Mouse (Mus musculus) natural killer cell, adult 2 months (primary cell): ENCODE measurements at regions not wholly inside any gene's neighbourhood (a gene's known extent, or its start where the extent isn't known, plus 50 kb on each side); places are given as distances from the start of the nearest gene placed in this dataset.

Experiments
- DNase-seq, 2 experiments: peaks; one replicate each; pipeline ENCODE4 v3.0.0; 2022; ENCODE audit warnings: low spot score in 2 of 2

DNA sequence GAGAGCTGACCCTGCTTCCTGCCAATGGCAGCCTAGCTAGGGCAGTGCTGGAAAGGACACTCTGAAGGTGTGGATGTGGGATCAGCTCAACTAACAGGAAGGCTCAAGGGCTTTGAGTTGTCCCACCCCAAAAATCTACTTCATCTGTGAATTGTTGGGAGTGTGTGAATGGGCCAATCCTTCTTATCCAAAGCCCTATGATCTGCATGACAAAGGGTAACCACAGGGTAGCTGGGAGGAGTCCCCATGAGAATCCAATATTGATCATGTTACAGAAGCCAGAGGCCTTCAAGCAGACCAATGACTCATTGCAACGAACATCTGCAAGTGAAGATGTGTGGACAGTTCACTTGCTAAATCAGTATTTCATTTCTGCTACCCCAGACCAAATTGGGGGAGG, 51.1 kb upstream of the Adra1b start:
- no peak for DNase-seq

GRCm38 (mm10) chr11:43958241-43958975, 57.4 kb upstream of the Adra1b start:
- no peak for DNase-seq

DNA sequence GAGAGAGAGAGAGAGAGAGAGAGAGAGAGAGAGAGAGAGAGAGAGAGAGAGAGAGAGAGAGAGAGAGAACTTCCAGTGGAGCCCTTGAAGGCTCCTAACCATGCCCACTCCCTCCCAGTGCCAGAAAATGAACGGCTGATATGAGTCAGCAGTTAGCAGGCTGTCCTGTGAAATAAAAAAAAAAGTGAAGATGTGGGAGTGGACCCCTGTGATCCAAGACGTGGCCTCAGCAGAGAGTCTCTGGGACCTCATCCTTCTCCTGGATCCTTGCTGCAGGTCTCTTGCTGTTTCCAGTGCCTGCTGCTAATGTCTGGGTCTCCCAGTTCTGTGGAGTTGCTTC, 57.9 kb upstream of the Adra1b start:
- no peak for DNase-seq

- DNase-seq, result no peak
These were observed 59.5 kb upstream of the Adra1b start for GRCm38 (mm10) chr11:43960348-43961105.

- DNase-seq, result no peak
These were observed 60.5 kb upstream of the Adra1b start for GRCm38 (mm10) chr11:43961398-43962070.

GRCm38 (mm10) chr11:43967764-43968163, 66.8 kb upstream of the Adra1b start:
- no peak for DNase-seq

DNA sequence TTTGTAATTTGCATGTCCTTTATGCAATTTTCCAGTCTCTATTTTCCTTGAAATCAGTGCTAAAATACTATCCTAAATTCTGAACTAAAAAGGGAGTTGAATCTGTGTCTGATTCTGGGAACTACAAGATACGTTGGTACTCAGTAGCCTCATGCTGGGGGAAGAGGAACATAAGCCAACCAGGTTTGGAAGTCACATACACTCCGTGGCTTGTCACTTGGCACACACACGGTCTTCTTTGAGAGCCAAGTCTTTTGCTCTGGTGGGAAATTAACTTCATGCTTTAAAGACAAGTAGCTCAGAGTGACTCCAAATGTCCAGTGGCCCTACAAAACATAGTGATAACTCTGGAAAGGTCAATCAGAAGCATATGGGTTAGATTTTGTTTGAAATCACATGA, 70.9 kb upstream of the Adra1b start:
- DNase-seq, result no peak

DNA sequence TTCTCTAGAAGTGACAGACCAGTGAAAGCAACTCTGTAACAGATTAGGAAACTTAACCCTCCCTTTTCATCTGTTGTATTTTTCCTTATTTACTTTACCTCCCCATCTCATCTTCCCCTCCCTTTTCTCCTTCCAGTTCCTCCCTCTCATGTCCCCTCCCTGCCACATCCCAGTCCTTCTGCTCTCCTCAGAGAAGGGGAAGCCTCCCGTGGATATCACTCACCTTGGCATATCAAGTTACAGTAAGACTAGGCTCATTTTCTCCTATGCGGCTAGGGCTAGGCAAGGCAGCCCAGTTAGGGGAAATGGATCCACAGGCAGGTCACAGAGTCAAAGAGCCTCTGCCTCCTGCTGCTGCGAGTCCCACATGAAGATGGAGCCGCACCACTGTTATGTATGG, 75.0 kb upstream of the Adra1b start:
- DNase-seq, result no peak

- no peak for DNase-seq
These were observed 78.4 kb upstream of the Adra1b start for GRCm38 (mm10) chr11:43979406-43979805.

DNA sequence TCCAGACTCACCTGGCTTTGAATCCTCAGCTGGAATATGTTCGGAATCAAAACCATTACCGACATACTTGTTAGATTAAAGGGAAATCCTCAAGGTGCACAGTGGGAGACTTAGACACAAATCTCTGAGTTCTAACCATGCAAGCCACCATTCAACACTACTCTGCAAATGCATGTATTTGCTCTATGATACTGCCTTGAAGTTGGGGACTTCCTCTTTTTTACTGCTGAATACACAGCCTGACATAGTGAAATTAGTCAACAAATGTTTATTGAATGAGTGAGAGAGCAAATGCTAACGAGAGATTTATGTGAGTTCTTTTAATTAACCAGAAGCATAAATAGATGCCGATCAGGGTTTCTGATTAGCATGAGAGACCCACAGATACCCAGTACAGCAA, 79.4 kb upstream of the Adra1b start:
- DNase-seq, result no peak

GRCm38 (mm10) chr11:43989911-43990430, 89.0 kb upstream of the Adra1b start:
- no peak for DNase-seq

DNA sequence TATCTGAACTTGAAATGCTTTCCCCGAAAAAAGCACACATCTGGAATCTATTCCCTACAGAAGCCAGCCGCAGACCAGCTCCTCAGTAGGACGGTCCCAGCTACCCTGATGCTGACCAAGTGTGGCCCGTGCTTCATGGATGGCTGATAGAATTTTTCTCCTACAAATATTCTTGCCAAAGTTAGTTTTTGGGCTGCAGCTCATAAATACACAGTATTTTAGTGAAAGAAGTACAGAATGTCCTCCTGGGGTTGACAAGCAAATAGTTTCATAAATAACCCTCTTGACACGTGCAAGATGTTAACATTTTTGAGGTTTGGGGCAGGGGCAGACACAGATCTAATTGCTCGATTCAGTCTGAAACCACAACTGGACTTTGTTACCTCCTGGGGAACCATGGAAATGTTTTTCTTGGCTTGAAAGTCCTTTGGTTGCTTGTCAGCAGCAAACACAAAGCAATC, 91.0 kb upstream of the Adra1b start:
- no peak for DNase-seq

DNA sequence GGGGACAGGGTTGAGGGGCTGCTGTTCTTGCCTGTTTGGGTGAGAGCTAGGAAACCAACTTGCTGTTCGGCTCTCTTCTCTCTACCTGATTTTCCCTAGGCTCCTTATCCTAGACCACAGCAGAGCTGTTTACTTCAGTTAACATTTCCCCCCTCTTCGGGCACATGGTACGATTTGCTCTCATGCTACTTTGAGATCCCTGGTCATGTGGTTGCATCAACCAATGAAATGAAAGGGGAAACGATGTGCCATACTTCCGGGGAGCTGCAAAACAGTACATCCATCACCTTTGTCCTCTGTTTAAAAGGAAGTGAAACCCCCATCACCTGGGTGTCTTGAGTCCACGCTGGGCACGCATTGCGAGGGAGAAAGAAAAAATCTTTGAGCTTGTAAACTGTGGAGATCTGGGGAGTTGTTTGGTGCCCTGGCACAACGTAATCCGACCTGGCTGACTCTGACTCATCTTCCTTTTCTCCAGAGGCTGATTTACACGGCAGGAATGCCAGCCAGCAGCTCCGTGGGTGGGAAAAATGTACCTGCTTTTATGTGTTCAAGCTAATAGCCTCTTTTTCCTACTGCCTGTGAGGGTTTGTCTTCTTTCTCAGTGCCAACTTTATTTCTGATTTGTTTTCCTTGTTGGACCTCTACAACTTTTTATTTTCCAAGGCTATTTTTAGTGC, 97.2 kb upstream of the Adra1b start:
- no peak for DNase-seq

GRCm38 (mm10) chr11:44000056-44000455, 99.0 kb upstream of the Adra1b start:
- no peak for DNase-seq

DNA sequence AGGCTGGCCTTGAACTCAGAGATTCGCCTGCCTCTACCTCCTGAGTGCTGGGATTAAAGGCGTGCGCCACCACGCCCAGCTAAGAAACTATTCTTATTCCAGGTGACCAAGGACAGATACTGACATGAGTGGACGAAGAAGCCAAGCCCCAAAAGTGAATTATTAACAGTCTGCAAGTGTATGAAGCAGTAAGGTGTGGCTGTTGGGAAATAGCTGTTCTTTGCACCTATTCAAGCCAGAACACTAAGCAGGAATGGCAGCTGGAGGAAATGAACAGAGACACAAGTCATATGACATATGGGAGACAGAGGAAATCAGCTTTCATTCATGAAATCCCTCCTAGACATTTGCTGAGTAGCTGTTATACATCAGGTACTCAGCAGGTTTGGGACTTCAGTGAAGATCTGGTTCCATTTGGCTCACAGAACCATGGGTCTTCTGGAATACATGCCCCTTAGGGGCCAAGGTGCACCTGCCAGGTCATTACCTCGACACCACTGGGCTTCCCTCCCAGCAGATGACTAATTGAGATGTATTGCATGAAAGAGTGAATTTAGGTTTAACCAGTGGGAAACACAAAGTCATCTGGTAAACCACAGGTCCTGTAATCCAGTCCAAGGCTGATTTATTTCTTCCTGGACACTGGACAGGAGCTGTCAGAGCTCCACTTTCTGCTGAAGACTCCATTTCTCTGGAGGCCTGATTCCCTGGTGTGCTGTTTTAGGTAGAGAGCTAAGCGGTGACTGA, 101.0 kb upstream of the Adra1b start:
- no peak for DNase-seq

DNA sequence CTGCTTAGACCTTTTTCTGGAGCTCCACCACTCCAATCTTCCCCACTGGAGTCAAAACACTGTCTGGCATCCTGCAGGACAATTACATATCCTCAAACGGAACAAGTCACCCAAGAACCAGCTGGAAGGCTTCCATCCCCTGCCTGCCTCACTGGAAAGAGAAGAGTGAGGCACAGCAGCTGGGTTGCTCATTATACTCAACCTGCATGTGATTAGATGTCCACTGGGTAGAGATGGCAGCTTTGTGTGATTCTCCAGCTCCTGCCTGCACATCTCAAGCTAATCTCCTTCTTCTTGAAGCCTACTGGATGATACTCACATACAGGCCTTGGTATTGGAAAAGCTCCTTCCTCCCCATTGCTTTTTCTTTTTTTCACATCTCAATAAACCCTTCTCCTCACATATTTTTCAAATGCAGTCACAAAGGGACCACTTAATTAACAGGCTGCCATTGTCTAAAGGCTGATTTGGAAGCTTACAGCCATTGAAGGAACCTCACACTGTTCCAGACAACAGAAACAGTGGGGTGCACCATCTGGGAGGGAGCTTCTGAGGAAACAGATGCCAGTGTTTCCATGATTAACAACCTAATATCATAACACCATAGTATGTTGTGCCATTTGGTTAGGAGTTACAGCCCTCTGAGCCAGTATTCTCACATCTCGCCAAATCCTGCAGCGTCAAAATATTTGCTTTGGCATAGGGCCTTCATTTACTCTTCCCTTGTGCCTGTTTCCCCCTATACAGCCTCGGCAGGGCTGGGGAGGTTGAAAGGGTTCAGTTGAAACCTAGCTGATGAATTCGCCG, 101.9 kb upstream of the Adra1b start:
- no peak for DNase-seq

DNA sequence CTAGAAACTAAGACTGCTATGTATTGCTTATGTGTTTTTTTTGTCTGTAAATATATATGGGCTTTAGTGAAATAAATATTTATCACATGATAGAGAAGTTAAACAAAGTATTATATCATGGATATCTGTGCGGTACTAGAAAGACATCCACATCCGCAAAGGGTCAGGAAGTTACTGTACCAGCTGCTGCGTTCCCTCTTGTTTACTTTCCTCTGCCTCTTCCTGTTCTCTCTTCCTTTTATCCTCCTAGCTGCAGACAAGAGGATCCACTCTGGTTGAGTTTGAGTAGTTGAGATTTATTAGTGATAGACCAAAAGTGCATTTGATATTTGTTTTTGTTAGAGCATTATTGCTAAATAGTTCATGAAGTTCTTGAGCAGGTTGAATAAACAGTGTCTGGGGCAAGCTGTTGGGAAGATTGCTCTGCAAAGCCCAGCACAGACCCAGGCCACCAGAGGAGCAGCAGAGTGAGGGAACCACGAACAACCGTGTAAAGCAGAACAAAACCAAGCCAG, 106.6 kb upstream of the Adra1b start:
- no peak for DNase-seq

DNA sequence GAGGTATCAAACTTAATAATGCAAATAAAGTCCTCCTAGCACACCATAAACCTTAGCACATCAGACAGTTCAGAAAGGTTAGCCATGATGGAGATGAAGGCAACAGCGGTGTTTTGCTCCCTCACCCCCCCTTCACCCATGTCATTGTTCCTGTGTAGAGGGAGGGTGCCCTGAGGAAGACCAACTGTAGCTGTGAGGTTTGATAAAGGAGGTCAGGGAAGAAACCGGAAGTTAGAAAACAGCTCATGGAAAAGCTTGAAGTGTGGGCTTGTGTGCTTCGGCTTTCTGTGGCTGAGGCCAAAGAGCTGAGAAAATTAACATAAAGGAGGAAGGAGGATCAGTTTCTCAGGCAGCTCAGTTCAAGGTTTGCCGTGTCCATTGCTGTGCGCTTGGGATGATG, 111.3 kb upstream of the Adra1b start:
- DNase-seq, result no peak

DNA sequence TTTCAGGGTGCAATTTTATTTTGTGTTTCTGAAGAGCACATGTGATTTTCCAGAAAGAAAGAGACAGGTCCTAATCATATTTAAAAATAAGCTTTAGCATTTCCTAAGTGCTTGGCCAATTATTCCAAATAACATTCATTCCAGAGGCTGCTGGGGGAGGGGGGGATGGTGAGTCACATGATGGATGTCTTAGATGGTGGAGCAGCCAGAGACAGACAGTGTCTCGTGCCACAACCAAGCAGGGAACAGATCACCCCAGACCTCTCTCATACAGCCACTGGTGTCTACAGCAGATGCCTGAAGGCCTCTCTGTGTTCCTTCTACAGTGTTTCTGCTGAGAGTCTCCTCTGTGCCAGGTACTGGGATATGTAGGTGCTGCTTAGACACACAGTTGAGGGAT, 112.8 kb upstream of the Adra1b start:
- no peak for DNase-seq

DNA sequence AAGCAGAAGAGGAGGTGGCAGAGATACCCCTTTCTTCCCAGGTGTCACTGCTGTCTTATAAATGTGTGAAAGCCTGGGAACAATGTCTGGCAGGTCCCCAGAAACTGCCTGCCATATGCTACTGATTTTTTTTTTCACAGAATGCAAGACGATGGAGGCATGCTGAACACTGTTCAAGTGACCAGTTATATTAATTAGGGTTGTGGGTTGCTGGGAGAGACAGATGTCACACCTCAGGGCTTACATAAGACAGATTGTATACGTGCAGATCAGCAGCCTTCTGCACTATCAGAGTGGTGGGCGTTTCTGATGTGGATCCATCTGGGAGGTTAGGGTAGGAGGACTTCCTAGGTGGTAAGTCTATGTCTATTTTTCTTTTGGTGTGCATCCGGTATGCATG, 120.6 kb upstream of the Adra1b start:
- no peak for DNase-seq
